Mouse (Mus musculus) hindbrain, embryonic 14.5 days (tissue): ENCODE data around the gene Baiap3. TPM values are rescaled to one million over a fixed set of nuclear protein-coding genes. Genes with fewer than 3 reads are reported as not detected.
"Not testable (repeated sequence)": the region's sequence is repeated elsewhere in the genome, so short reads cannot be mapped to it uniquely, and the experiment has no call there.

Source experiments
- ATAC-seq: fragments of 200-750 bp; cut with Nextera tagmentation; 2 replicates; pipeline ENCODE4 v1.8.0; 2017; ENCODE audit warnings: moderate number of reproducible peaks, mild to moderate bottlenecking, moderate TSS enrichment, moderate library complexity; ENCODE audit not compliant: low FRiP score
- DNase-seq: peaks from one replicate; pipeline ENCODE4 v3.0.0-alpha.2; 2015; ENCODE audit warnings: low spot score
- H3K27ac ChIP-seq: fragments of 300-500 bp; sonication (generic); 2 replicates; pipeline ENCODE4 v1.5.1; 2014; ENCODE audit warnings: mild to moderate bottlenecking, moderate library complexity
- H3K27me3 ChIP-seq: fragments of 300-500 bp; sonication (generic); 2 replicates; pipeline ENCODE4 v1.6.1; 2014; ENCODE audit warnings: mild to moderate bottlenecking, low read length, mixed read lengths; ENCODE audit not compliant: control insufficient read depth, insufficient read depth
- H3K36me3 ChIP-seq: fragments of 300-500 bp; sonication (generic); replicated peaks from 2 replicates; pipeline ENCODE4 v1.6.1; 2014; ENCODE audit not compliant: control insufficient read depth, insufficient read depth
- H3K4me1 ChIP-seq: fragments of 300-500 bp; sonication (generic); replicated peaks from 2 replicates; pipeline ENCODE4 v1.6.1; 2014; ENCODE audit warnings: antibody characterized with exemption, low read length, mixed read lengths; ENCODE audit not compliant: control insufficient read depth, insufficient read depth
- H3K4me2 ChIP-seq: fragments of 300-500 bp; sonication (generic); replicated peaks from 2 replicates; pipeline ENCODE4 v1.6.1; 2014; ENCODE audit warnings: mild to moderate bottlenecking, moderate library complexity
- H3K4me3 ChIP-seq: fragments of 300-500 bp; sonication (generic); replicated peaks from 2 replicates; pipeline ENCODE4 v1.5.1; 2014; ENCODE audit warnings: mild to moderate bottlenecking, low read length
- H3K9ac ChIP-seq: fragments of 300-500 bp; sonication (generic); 2 replicates; pipeline ENCODE4 v1.6.1; 2014
- H3K9me3 ChIP-seq: fragments of 300-500 bp; sonication (generic); 2 replicates; pipeline ENCODE4 v1.6.1; 2016; ENCODE audit warnings: low read length; ENCODE audit not compliant: control insufficient read depth
- WGBS: fragments of 180-500 bp; shearing (Covaris S2); extraction: QIAGEN DNeasy Blood & Tissue Kit; methylation state at CpG from one replicate; pipeline ENCODE4 v1.1.7; 2014; 5-methylcytosine and 5-hydroxymethylcytosine counted together
- polyA plus RNA-seq: library from polyadenylated mRNA; unstranded; fragments of >200 nt; fragmentation: Nextera tagmentation; extraction: Ambion mirVana; gene quantifications from 2 replicates; pipeline ENCODE4 v1.2.1, GENCODE M21; 2014

The Baiap3 gene
- polyA plus RNA-seq, 1 experiment from 2014 or later = 10.8 TPM

DNA sequence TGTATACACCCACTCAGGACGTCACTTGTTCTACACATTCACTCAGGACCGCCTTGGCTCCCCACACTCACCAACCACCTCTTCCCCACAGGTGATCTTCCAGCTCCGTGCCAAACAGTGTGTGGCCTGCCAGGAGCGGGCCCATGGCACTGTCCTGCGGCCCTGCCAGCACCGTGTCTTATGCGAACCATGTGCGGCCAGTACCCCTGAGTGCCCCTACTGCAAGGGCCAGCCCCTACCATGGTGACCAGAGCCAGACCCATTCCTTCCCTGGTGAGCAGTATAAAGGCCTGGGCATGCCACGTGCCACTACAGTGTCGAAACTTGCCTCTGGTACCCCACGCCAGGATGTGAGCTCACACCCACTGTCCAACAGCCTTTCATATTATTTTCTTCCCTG, 24.5 kb downstream of the Baiap3 start:
- H3K9ac ChIP-seq, H3K4me1 ChIP-seq, H3K27ac ChIP-seq, H3K27me3 ChIP-seq, H3K4me2 ChIP-seq, H3K9me3 ChIP-seq, H3K4me3 ChIP-seq, DNase-seq: not testable (repeated sequence)
- 93% methylated on average over 5 of the region's 11 CpGs for WGBS
- ATAC-seq = peak; percentile 61; the same call in 1 of the 2 replicates
- H3K36me3 ChIP-seq = peaks cover 44% of the 10 kb centered on the region

DNA sequence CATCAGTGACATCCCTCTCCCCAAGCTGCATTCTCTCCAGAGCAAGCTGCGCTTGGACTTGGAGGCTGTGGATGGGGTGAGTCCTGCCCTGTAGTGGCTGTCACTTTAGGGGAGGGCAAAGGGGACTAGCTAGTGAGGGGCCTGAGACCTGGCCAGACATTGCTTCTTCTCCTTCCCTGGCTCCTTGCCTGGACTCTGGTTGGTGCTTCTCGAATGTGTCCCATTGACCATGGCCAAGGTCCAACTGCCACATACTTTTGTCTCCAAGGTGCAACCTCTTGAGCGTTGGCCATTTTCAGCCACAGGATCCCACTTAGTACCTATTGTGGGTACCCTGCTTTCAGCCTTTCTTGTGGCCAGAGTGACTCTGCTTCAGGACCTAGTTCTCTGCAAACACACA, 25.5 kb downstream of the Baiap3 start:
- no peak for ATAC-seq
- H3K27ac ChIP-seq = no peak overlapping the region
- no peaks in the 10 kb centered on the region for H3K4me1 ChIP-seq
- H3K9me3 ChIP-seq = no peaks in the 10 kb centered on the region
- H3K4me2 ChIP-seq = no peak overlapping the region
- peaks cover 50% of the 10 kb centered on the region for H3K36me3 ChIP-seq
- H3K27me3 ChIP-seq = no peaks in the 10 kb centered on the region
- 93% methylated on average over 3 of the region's 3 CpGs for WGBS
- DNase-seq = no peak
- H3K4me3 ChIP-seq = no peak overlapping the region
- no peak overlapping the region for H3K9ac ChIP-seq

GRCm38 (mm10) chr17:25230014-25230655, 26.0 kb downstream of the Baiap3 start:
- H3K4me3 ChIP-seq, H3K4me1 ChIP-seq, H3K4me2 ChIP-seq, H3K9ac ChIP-seq, DNase-seq, H3K9me3 ChIP-seq, H3K27me3 ChIP-seq, H3K27ac ChIP-seq: not testable (repeated sequence)
- ATAC-seq = peak; percentile 56; the same call in 1 of the 2 replicates
- 82% methylated on average over 13 of the region's 17 CpGs for WGBS
- H3K36me3 ChIP-seq = peaks cover 46% of the 10 kb centered on the region

DNA sequence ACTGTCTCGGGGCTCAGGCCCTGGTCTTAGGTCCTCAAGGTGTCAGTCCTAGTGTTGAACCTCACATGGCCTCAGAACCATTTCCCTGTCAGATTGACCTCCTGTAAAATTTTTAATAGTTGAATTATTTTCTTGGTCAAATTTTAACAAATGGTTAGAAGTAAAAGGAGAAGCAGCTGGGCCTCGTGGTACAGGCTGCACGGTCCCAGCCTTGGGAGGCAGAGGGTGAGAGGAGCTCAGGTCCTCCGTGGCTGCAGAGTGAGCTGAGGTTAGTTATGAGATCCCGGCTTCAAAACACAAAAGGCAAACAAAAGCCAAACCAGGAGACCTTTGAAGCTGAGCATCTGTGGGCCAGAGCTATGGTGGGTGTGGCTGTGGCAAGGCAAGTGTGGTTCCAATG, 28.2 kb downstream of the Baiap3 start:
- H3K36me3 ChIP-seq = peaks cover 37% of the 10 kb centered on the region
- H3K9me3 ChIP-seq = no peaks in the 10 kb centered on the region
- H3K27ac ChIP-seq = no peak overlapping the region
- DNase-seq = no peak
- 94% methylated on average over 5 of the region's 5 CpGs for WGBS
- no peaks in the 10 kb centered on the region for H3K27me3 ChIP-seq
- H3K4me3 ChIP-seq = no peak overlapping the region
- no peak overlapping the region for H3K4me2 ChIP-seq
- no peaks in the 10 kb centered on the region for H3K4me1 ChIP-seq
- no peak overlapping the region for H3K9ac ChIP-seq
- no peak for ATAC-seq

DNA sequence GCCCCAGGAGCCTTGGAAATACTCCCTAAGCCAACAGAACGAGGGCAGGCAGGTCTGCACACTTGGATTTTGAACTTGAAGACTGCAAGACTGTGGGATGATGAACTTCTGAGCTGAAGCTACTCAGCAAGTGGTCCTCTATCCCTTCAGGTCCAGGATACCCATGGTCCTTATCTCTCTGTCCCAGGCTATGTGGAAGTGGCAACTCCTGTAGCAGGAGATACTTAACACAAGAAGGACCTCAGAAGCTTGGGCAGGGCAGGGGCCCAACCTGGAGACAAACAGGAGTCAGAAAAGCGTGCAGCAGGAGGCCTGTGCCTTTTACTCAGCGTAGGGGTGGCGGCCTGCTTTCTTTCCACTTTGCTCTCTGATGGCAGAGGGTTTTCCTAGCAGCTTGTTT, 30.5 kb downstream of the Baiap3 start:
- 90% methylated on average over 4 of the region's 4 CpGs for WGBS
- peaks cover 28% of the 10 kb centered on the region for H3K36me3 ChIP-seq
- no peak overlapping the region for H3K4me3 ChIP-seq
- H3K27ac ChIP-seq = no peak overlapping the region
- no peak for DNase-seq
- H3K27me3 ChIP-seq = no peaks in the 10 kb centered on the region
- no peaks in the 10 kb centered on the region for H3K9me3 ChIP-seq
- H3K4me2 ChIP-seq = no peak overlapping the region
- H3K4me1 ChIP-seq = 0 out of 2 replicates have a peak, but pooled peaks cover 7% of the 10 kb centered on the region
- ATAC-seq = no peak
- no peak overlapping the region for H3K9ac ChIP-seq

GRCm38 (mm10) chr17:25224586-25225222, 31.5 kb downstream of the Baiap3 start:
- Histone ChIP-seq H3K36me3 (peaks cover 24% of the 10 kb centered on the region), H3K4me3 (no peak overlapping the region), H3K9ac (no peak overlapping the region), H3K27ac (no peak overlapping the region), H3K4me2 (no peak overlapping the region), H3K4me1 (0 out of 2 replicates have a peak, but pooled peaks cover 7% of the 10 kb centered on the region), H3K27me3 (no peaks in the 10 kb centered on the region), H3K9me3 (no peaks in the 10 kb centered on the region)
- DNase-seq (no peak), ATAC-seq (no peak)
- 90% methylated on average over 7 of the region's 7 CpGs for WGBS

- no peaks in the 10 kb centered on the region for H3K27me3 ChIP-seq
- H3K9ac ChIP-seq = no peak overlapping the region
- ATAC-seq (no peak), DNase-seq (no peak)
- no peak overlapping the region for H3K27ac ChIP-seq
- H3K4me3 ChIP-seq = peak overlapping the region; percentile 37; the same call in 1 of the 2 replicates
- WGBS = 45% methylated on average over 6 of the region's 6 CpGs
- 0 out of 2 replicates have a peak, but pooled peaks cover 7% of the 10 kb centered on the region for H3K4me1 ChIP-seq
- no peaks in the 10 kb centered on the region for H3K9me3 ChIP-seq
- H3K4me2 ChIP-seq = peak overlapping the region; percentile 65
- peaks cover 34% of the 10 kb centered on the region for H3K36me3 ChIP-seq
Observed at GRCm38 (mm10) chr17:25222951-25223601, 33.1 kb downstream of the Baiap3 start.

DNA sequence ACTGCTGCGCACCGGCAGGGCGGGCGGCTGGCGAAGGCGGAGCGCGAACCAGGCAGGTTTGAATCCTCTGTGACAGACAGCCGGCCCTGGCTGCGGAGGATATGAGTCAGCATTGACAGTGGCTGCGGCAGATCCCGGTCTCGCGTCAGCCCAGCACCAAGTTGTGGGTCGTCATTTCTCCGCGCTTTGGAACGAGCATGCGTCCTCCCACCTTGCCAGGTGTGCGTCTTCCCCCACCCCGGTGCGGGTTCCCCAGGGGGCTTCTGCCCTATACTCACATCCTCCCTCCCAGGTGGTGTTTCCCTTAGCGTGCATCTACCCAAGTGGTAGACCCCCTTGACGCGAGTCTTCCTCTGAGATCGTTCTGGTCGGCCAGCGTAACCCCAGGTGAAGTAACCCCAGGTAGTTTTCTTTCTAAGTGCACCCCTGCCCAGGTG, 33.6 kb downstream of the Baiap3 start:
- not testable (repeated sequence) for H3K4me1 ChIP-seq, H3K27me3 ChIP-seq, H3K9me3 ChIP-seq, H3K27ac ChIP-seq, DNase-seq, H3K9ac ChIP-seq
- peak overlapping the region; percentile 37 for H3K4me3 ChIP-seq
- H3K4me2 ChIP-seq = peak overlapping the region; percentile 65
- peak; percentile 89 for ATAC-seq
- 18% methylated on average over 13 of the region's 28 CpGs for WGBS
- peaks cover 39% of the 10 kb centered on the region for H3K36me3 ChIP-seq

DNA sequence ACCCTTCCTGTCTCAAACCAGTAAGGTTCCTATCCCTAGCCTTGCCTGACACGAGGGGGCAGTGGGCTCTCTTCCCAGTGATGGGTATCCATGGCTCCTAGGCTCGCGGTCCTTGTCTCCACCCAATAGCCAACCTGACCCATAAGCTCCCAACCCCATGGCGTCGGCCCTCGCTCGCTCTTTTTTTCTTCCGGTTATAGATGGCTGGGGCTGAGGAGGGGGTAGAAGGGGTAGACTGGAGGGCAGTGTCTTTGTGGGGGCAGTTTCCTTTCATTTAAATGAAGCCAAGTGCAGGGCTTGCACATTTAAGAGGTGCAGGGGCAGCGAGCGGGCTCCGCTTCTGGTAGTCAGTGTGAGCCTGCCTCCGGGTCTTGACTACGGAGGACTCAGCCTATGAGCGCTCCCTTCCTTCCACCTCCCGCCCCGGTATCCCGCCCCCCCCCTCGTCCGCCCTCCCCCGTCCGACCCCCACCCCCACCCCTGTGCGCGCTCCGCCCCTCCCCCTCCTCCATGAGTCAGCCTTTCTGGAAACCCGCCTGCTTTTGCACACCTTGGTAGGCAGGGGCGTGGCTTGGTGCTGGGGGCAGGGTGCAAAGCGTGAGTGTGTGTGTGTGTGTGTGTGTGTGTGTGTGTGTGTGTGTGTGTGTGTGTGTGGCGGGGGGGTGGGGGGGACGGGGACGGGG, 34.2 kb downstream of the Baiap3 start:
- Histone ChIP-seq H3K36me3 (peaks cover 43% of the 10 kb centered on the region), H3K4me1 (0 out of 2 replicates have a peak, but pooled peaks cover 7% of the 10 kb centered on the region), H3K9ac (peak overlapping the region; percentile 61), H3K27ac (peak overlapping the region; percentile 71), H3K27me3 (no peaks in the 10 kb centered on the region), H3K4me2 (peak overlapping the region; percentile 65), H3K4me3 (peak overlapping the region; percentile 37), H3K9me3 (no peaks in the 10 kb centered on the region)
- ATAC-seq (peak; percentile 82), DNase-seq (peak; percentile 46)
- 0% methylated on average over 16 of the region's 30 CpGs for WGBS
